Mouse (Mus musculus) cerebellum, postnatal 10 days (tissue): ENCODE results near the gene Hormad2.

ENCODE experiments used
- DNase-seq, 2 experiments: peaks; one replicate each; pipeline ENCODE4 v3.0.0; 2021; ENCODE audit warnings: mixed read lengths in 2 of 2

Hormad2 gene

DNA sequence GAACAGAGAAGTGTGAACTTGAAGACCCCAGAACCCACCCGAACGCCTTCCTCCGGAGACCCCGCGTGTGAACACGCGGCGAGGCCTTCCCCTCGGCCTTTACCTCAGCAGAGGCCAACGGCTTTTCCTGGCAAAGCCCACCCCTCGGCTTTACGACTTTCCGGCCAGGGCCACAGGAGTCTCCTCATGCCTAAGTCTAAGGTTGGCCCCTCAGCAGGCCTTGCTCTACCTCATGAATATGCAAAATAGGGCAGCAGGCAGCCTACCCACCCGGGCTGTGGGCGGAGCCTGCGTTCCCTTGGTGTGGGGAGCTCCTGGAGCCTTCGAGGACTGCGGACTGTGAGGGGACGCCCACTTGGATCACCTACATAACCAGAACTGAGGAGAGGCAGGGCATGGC is at the start of gene Hormad2:
TSS of gene Hormad2 (minus strand) at position 128 of the 400 bp plus-strand sequence.
- DNase-seq: no peak

DNA sequence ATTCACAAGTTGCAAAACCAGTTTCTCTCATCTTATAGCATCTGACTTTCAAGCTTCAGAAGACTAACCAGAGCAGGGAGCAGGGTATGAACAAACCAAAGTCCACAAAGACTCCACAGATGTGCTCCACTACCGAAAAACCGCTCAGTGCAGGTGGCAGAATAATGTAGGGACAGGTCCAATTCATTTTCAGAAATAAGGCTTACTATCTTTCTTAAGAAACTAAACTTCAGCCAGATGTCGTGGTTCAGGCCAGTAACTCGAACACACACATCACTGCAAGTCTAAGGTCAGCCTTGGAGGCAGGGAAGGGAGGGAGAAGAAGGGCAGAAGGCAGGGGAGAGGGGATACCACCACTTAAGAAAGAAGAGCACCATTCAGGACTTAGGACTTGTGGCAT is 48.3 kb upstream of the Hormad2 start:
- DNase-seq: no peak

DNA sequence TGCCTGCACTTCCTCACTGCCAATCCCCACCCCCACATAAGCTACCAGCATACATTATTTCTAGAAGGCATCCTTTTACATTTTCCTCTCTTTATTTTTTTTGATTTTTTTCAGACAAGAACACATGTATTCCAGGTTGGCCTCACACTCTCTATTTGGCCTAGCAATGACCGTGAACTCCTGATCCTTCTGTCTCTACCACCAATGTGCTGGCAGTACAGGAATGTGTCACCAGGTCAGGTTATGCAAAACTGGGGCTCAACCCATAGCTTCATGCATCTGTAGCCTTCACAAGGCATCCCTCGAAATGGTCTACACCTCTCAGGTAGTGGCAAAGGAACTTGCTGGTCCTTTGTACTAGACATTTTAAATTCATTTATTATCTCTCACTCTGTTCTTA is 47.9 kb upstream of the Hormad2 start:
- no peak for DNase-seq

DNA sequence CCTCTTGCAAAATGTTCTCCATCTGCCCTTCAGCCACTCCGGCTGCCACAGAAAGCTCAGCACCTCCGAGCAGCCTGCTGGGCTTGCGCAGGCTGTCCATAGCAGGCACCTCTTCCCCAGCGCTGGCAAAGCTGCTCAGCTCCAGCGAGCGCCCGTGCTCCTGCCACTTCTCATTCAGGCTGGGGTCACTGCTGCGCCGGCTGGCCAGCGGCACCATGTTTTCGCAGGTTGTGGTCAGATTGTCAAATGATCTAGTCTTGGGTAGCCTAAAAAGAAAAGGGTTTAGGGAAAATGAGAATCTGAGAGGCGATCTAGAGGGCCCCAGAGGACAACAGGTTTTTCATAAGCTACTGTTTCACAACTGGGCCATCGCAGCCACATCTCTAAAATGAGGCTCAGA is 47.5 kb upstream of the Hormad2 start:
- DNase-seq: no peak

DNA sequence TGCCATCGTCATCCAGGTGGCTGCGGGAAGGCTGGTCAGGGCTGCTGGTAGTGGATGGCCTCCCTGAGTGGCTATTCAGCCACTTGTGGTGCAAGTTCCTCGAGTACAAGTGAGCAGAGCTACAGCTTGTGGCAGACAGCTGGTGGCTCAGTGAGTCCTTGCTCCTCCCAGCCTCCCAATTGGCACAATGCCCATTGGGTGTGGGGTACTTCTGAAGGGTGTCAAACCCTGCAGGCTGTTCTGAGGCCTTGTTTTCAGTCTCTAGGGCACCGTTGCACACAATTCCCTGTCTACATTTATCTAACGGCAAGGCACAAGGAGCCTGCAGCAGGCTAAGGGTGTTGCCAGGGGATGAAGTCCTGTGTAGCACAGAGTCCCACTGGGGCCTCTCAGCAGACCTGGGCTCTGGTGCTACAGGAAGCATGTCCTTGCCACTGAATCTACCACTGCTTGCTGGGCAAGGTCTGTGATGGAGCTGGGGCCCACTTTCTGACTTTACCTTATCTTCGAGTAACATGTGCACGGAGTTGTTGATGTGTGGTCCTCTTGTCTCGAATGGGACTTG is 46.6 kb upstream of the Hormad2 start:
- DNase-seq: peak; percentile 77 to 79

DNA sequence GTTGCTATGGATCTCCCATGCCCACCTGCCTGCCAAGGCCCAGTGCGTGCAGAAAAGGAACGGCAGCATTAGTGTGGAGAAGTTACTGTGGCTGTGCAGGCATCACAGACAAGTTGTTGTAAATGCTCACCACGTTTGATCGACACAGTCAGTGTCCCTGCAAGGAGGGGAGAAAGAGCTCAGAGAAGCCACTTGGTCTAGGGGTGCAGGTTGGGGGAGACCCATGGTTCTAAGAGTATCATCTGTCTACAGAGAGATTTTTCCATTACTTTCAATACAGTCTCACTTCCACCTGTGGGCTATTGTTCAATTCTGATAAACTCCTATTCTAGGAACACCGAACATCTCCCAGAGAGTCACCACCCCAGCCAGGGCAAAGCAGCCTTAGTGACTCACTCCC is 43.6 kb upstream of the Hormad2 start:
- DNase-seq: no peak

DNA sequence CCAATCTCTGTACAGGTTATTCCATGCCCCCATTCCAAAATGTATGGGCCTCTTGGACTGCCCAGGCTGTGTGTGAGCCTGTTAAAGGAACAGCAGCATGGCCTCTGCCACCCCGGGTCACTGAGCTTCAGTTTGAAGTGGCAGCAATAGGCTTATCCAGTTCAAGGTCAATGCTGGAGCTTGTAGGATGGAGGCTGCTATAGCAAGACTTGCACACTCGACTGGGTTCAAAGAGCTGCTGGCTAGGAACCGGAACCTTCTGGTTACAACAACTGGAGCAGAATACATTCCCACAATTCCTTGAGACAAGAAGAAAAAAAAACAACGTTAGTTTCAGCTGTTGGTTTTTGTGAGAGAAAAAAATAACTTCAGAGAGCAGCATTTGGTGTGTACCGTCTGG is 41.7 kb upstream of the Hormad2 start:
- no peak for DNase-seq

DNA sequence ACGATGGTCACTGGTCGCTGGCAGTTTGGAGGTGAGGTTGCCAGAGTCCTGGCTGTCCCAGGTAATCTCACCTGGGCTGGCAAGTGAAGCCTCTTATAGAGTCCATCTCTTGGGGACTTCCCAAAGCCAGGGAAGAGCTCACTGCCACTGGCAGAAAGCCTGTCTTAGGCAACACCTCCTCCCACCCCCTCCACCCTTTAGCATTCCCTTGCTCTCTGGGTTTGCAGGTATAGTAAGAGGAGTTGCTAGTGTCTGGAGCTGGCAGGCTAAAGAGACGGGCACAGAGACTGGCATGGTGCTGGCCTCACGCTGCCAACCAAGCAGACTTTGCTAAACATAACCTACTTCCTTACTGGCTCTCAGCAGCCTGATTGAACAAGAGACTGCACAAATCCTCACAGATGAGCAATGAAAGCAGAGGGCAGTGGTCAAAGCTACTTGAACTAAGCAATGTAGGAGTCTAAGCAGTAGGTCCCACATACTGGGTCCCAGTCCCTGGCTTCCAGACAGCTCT is 35.3 kb upstream of the Hormad2 start:
- peak; percentile 69 to 74 for DNase-seq

DNA sequence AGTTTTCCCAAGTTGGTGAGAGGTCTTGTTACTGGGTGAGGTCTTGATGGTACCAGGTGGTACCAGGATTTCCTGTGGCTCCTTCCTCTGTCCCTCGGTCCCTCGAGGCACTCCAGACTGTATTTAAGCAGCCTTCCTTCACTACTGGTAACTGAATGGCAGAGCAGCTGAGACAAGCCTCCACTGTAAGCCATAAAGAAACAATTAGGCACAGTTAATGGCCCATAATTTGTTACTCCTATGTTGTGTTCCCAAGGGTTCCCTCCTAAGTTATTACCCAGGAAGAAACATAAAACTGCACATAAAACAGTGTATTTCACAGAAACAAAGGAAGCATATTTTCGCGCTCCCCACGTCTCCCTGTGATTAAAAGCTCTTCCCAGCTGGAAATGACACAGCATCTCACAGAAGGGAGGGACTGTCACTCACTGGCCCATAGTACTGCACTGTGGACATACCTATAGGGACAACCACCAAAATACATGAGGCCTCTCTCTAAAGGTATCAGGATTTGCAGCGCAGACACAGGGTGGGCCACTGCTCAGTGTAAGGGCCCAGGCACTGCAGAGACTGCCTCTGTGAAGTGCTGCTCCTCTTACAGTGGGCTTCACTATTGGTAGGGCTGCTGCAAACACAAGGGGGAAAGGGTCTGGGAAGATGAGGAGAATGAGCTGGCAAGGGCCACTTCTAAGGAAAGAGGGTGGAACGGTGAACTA is 31.7 kb upstream of the Hormad2 start:
- DNase-seq: no peak

DNA sequence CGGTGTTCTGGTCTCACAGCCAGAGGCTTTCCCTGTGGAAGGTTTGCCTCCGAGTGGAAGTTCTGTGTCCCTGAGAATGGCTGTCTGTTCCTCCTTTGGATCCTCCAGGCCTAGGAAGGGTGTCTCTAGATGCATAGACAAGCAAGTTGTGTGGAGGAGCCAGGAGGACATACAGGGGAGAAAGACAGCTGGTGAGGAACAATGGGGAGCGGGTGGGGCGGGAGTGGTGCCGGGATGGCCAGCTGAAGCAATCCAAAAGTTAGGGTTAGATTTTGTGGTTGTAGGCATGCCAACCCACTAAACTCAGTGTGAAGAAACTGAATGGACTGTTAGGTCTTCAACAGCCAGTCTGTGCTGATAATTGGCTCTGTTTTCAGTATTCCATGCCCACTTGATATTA is 30.8 kb upstream of the Hormad2 start:
- no peak for DNase-seq

DNA sequence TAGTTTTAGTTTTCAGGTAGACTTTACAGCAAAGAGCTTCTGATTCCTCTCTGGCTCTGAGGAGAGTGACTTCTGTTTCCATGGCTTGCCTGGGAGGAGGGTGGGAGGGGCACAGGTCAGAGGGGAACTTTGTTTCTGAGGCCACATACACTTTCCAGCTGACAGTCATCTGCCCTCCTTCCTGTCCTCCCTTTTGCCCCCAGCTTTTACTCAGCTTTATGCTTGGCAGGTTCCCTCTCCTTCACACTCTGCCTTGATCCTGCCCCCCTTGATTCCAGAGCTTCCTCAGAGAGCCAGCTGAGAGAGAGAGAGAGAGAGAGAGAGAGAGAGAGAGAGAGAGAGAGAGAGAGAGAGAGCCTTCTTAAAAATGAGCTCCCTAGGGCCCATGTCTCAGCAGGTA is 30.3 kb upstream of the Hormad2 start:
- DNase-seq: no peak

DNA sequence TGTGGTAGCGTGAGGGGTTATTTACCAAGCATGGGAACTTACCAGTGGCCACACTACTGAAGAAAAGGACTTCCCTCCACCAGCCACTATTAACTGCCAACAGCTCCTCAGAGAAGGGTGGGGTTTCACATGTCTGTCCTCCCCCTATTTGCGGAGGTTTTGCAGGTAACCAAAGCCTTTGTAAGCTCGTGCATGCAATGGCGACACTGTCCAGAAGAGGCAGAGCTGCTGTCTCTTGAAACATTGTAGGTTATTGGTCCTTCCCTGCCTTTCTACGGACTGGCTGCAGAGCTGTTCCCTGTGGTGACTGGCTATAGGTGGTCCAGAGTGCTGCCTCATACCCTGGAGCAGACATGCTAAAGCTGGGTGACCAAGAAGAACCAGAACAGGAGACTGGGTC is 28.2 kb upstream of the Hormad2 start:
- no peak for DNase-seq

DNA sequence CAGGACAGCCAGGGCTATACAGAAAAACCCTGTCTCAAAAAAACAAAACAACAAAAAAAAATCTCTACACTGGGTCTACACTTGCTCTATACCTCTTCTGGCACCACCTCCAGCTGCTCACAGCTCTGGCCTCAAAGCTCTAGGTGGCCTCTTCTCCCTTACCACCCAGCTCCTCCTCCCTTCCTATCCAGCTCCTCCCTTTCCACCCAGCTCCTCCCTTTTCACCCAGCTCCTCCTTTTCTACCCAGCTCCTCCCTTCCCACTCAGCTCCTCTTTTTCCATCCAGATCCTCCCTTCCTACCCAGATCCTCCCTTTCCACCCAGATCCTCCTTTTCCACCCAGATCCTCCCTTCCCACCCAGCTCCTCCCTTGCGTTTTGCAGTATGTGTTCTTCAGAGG is 26.5 kb upstream of the Hormad2 start:
- DNase-seq: no peak

DNA sequence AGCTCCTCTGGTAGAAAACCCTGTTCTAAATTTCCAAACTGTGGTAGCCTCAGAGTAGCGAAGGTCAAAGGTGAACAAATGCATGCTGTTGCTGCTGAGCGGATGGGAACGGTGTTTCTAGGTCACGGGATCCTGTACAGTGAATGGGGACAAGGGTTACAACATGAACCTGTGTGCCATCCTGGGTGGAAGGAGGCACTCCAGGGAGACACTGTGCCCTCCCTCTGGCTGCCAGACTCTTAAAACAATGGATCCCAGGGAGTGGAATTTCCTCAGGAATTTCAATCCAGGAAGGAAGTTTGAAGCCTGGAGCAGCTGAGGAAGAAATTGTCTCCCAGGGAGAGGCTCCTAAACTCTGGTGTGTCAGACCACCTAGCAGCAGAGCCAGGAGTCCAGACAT is 25.3 kb upstream of the Hormad2 start:
- DNase-seq: no peak

DNA sequence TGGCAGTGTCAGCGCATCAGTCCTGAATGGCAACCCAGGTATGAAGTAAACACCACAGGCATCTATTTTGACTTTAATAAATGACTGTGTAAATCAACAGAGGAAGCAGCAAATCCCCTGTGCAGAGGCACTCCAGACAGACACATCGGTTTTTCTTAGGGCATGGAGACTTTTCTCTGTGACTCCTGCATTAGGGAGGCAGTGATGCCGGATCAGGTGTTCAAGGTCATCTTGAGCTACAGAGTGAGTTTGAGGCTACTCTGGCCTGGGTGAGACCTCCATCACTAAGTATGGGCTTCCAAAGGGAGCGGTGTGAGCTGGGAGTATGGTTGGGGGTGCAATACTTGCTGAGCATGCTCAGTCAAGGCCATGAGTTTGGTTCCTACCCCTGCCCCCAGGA is 23.7 kb upstream of the Hormad2 start:
- no peak for DNase-seq

DNA sequence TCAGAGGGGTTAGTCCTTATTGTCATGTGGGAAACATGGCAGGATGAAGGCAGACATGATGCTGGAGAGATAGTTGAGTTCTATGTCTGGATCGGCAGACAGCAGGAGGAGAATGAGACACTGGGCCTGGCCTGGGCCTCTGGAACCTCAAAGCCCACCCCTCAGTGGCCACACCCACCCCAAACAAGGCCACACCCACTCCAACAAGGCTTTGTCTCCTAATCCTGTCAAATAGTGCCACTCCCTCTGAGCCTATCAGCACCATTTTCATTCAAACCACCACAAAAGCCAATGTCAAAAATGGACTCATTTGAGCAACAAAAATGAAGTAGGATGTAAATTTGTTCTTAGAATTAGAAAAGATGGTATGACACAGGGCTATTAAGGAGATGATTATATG is 23.3 kb upstream of the Hormad2 start:
- no peak for DNase-seq

DNA sequence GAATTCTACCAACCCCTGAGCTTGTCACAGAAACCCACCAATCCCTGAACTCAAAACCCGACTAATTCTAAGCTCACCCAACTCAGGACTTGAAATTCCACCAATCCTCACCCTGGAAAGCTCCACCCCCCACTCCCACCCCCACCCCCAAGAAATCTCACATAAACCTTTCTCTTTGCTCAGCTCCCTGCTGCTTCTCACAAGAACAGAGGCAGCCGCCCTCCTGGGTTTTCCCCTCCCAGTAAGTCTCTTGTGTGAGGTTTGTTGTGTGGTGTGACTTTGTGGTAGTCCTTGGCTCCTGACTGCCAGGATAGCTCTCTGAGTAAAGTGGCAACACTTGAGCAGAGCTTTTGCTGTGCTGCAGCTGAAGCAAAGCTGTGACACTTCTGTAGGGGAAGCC is 22.0 kb upstream of the Hormad2 start:
- no peak for DNase-seq

DNA sequence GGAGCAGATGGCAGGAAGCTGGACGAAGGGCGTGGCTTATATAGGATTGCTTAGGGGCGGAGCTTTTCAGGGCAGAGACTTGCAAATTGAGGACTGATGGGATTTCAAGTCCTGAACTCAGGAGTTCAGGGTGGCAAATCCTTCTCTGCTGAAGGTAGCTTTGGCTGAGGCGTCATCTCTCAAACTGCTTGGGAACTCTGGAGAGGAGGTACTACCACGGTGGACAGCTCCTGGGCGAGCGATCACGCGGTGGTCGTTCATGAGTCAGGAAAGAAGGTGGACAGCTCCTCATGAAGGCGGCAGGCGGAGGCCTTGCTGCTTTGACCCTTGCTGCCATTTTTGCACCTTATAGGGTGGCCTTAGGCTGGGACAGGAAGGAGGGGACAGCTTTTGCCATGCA is 20.2 kb upstream of the Hormad2 start:
- DNase-seq: no peak

DNA sequence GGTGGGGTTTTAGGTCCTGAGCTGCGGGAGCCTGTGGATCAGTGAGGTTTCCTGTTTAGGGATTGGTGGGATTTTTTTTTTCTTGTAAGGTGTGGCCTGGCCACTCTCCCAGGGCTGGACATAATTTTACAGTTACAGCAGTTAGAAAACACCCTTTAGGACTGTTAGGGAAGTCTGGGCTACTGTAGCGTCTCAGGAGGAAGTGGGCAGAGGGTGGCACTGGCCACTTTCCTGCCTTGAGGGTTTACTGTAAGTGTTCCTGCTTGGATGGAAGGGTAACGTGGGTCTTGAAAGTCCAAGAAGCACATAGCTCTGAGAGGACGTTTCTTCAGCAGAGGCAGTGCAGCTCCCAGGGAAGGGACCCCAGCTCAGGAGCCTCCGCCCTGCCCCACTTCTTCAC is 19.7 kb upstream of the Hormad2 start:
- DNase-seq: no peak

DNA sequence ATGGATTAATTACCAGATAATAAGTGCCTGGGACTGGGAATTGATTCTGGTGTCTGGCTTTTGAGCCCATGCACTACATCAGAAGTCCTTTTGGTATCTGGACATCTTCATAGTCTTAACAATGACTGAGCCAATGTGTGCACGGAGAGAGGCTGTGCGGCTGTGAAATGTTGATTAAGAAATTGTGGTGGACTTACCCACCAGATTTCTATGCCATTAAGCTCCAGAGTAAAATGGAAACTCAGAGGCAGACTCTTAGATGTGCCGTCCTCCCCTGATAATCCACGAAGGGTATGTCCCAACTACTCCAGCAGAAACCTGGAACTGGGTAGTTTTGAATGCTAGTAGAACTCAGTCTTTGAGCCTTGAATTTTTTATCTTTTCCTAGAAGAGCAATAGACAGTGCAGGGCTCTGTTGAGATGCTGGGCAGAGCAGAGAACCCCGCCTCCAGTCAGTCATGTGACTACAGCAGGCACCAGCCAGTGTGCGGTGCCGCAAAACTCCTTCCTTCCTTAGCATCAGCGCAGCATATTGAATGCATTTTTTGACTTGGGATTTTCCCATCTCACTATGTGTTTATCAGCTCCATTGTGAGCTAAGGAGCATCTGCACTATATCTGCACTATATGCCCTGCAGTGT is 14.1 kb upstream of the Hormad2 start:
- DNase-seq: no peak

DNA sequence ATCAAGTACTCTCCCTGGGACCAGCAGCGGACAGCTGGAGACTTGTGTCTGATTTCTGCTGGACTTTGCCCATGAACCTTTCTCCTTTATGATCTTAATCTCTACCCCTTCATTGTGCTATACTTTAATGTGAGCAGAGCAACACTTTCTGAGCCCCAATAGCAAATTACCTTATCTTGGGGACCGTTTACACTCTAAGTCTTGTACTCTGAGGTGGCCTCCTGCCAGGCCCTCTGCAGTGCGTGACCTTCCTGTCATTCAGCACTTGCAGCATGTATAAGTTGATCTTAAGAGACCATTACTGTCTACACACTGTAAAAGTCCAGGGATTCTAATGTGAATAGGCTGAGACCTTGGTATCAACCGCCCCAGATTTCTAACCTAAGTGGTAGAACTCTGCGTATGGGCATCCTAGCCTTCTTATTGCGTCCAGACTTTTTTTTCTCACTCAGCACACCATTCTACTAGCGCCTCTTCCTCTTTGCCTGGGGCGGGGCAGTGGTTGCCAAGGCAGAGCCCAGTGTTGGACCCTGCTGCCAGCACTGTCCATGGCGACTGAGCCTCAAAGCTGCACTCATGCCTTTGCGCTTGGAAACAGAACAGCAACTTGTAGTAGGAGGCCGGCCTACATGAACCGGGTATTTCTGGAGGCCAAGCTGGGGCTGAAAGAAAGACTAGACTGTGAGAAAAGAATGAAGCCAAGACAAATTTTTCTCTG is 11.7 kb upstream of the Hormad2 start:
- peak; percentile 42 to 58 for DNase-seq

DNA sequence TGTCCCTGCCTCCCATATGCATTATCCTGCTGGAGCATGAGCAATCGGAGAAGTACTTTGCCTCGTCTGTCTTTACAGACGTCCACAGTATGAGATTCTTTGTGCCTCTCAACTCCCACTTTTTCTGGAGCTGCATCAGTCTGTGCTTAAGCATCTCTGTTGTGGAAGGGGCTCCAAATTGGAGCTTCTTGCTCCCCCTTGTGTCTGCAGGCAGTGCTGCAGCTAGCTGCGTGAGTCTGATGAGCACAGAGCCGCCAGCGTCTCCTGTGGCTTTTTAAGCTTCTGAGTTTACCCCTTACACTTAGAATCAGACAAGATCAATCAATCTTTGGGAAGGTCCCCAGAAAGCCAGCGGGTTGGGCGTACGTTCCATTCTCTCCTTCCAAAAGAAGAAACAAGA is 10.2 kb upstream of the Hormad2 start:
- DNase-seq: peak; percentile 76 to 78

DNA sequence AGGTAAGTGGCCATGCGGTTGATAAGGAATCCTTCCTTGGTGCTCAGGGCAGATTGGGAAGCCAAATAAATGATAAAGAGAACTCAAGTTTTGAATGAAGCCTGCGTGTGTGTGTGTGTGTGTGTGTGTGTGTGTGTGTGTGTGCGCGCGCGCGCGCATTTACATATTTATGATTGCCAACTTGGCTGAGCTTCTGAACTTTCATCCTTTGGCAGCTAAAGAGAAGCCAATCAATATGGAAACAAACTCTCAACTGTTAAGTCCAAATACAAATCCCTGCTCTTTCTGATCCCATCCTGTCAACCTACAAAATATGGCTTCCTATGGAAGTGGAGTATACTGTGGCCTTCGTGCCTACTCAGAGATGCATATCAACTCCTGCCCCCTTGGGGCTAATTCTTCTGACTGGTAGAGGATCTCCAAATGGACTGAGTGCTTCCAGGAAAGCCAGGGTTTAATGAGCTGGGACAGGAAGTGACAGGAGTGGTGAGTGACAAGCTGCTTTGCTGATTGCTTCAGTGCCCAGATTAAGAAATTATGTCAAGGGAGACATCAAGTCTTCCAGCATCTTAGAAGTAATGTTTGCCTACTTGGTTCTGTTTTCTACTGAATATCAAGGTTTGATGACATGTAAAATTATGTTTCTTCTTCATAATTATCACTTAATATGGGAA is 5.4 kb upstream of the Hormad2 start:
- no peak for DNase-seq
